Comparison of ENCODE assay signal across 10 mouse cellular contexts in the genomic region with DNA sequence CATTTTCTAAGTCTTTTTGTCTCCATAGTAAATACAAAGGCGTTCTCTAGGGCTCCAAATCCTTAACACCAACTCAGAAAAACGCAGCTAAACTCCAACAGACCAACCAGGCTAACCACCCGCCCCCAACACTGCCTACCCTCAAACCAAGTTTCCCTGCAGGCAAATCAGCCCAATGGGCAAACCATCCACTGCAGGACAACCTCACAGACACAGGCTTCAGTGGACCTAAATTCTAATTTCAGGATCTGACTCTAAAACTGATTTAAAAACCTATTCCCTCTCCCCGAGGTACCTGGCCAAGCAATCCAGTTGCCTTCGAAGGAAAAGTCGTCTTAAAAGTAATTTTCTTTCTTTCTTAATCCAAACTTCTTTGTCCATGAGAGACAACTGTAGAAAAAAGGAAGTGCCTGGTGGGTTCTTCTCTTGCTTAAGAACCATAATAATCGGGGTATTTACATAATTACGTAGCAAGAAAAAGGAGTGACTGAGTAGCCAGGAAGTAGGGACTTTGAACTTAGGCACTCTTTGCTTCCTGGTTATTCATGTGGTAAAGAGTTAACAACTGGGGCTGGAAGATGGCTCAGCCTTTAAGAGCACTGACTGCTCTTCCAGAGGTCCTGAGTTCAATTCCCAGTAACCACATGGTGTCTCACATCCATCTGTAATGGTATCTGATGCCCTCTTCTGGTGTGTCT. TPM values are rescaled to one million over a fixed set of nuclear protein-coding genes. Genes with fewer than 3 reads are reported as not detected.
DNase-seq lines count a peak whose midpoint lies in the region; ATAC-seq and TF ChIP-seq lines count a peak whose summit lies in the region.
"Had no signal": no experiment of that assay in that cellular context is flagged by ENCODE, and none has a peak within 500 bp of the region (broad histone marks: within the 10 kb centered on the region; RNA-seq: fewer than 3 reads in every experiment).

A gene (minus strand): TSS at position 432 of the 698 bp plus-strand sequence.

- peak within 1 kb of the TSS; percentile 77 for H3K9ac ChIP-seq in intestine, postnatal 0 days (ENCODE audit: low read depth, low read length)
- H3K9ac ChIP-seq in stomach, postnatal 0 days (ENCODE audit: low read length) = peak within 1 kb of the TSS; percentile 38

- ATAC-seq in CD4-positive, CD25-positive, alpha-beta regulatory T cell, adult 4 months = no peak
- ATAC-seq in intestine, postnatal 0 days = peak; percentile 70
- ATAC-seq in stomach, postnatal 0 days (ENCODE audit: low FRiP score, low TSS enrichment) = peak; percentile 77
- no peak for ATAC-seq in frontal cortex, adult (ENCODE audit: low TSS enrichment)

- 0 out of 2 replicates have a peak, but pooled peaks cover 2% of the 10 kb centered on the region for H3K4me1 ChIP-seq in intestine, postnatal 0 days (replicated peaks; ENCODE audit: control insufficient read depth, insufficient read depth, low read length)
- no peaks in the 10 kb centered on the region for H3K4me1 ChIP-seq in stomach, postnatal 0 days (replicated peaks; ENCODE audit: control insufficient read depth, insufficient read depth)
- H3K4me1 ChIP-seq: midbrain, embryonic 10.5 days had no signal

- H3K27ac ChIP-seq in intestine, postnatal 0 days (ENCODE audit: low read depth, low read length) = peak within 1 kb of the TSS; percentile 98
- peak within 1 kb of the TSS; percentile 76 for H3K27ac ChIP-seq in stomach, postnatal 0 days (replicated peaks)
- H3K27ac ChIP-seq: midbrain, embryonic 10.5 days had no signal

- peak within 1 kb of the TSS; percentile 60 for H3K4me2 ChIP-seq in intestine, postnatal 0 days (replicated peaks; ENCODE audit: low read depth)
- H3K4me2 ChIP-seq in stomach, postnatal 0 days (replicated peaks; ENCODE audit: low read depth) = peak within 1 kb of the TSS; percentile 18

- no peaks in the 10 kb centered on the region for H3K9me3 ChIP-seq in intestine, postnatal 0 days (ENCODE audit: control insufficient read depth)
- no peaks in the 10 kb centered on the region for H3K9me3 ChIP-seq in stomach, postnatal 0 days (ENCODE audit: control insufficient read depth, low read length)
- H3K9me3 ChIP-seq: midbrain, embryonic 10.5 days had no signal

- peaks cover 13% of the 10 kb centered on the region; the same call in 1 of the 2 replicates for H3K36me3 ChIP-seq in intestine, postnatal 0 days (ENCODE audit: control insufficient read depth, insufficient read depth)
- H3K36me3 ChIP-seq in stomach, postnatal 0 days (ENCODE audit: control insufficient read depth, insufficient read depth, low read length) = no peaks in the 10 kb centered on the region
- H3K36me3 ChIP-seq: midbrain, embryonic 10.5 days had no signal

- 26% methylated on average over 8 of the region's 8 CpGs for WGBS in intestine, postnatal 0 days
- 50% methylated on average over 8 of the region's 8 CpGs for WGBS in stomach, postnatal 0 days

- peak within 1 kb of the TSS; percentile 49 for H3K4me3 ChIP-seq in intestine, postnatal 0 days (ENCODE audit: low read depth, low read length)
- H3K4me3 ChIP-seq in stomach, postnatal 0 days (ENCODE audit: low read depth, low read length) = peak within 1 kb of the TSS; percentile 28
- H3K4me3 ChIP-seq: erythroblast, embryonic 14.5 days; midbrain, embryonic 10.5 days had no signal

- no peaks in the 10 kb centered on the region for H3K27me3 ChIP-seq in intestine, postnatal 0 days (replicated peaks; ENCODE audit: control insufficient read depth, insufficient read depth, low read length)
- H3K27me3 ChIP-seq in stomach, postnatal 0 days (ENCODE audit: control insufficient read depth, insufficient read depth, low read length) = no peaks in the 10 kb centered on the region

- TF ChIP-seq EP300 in stomach, postnatal 0 days (optimal IDR thresholded peaks at IDR 0.05) = no peak

- no peak for TF ChIP-seq CTCF in intestine, postnatal 0 days (IDR thresholded peaks at IDR 0.05; ENCODE audit: low read depth)
- TF ChIP-seq CTCF in stomach, postnatal 0 days (IDR thresholded peaks at IDR 0.05; ENCODE audit: low read depth) = no peak; the same call in 1 of the 2 replicates

- DNase-seq in CD4-positive, CD25-positive, alpha-beta regulatory T cell, adult 2 months (ENCODE audit: low read depth, low spot score) = peak; percentile 15
- DNase-seq in lung, postnatal 36 days = peak; percentile 28
- DNase-seq in lung, postnatal 14 days = no peak
- peak; percentile 22 for DNase-seq in stomach, postnatal 0 days (ENCODE audit: low spot score)
- DNase-seq in frontal cortex, postnatal 25 days (ENCODE audit: low spot score in 2 of 2) = no peak

RNA-seq across cellular contexts. Expression of the gene that starts here (rescaled TPM):
- polyA plus RNA-seq in CD4-positive, CD25-positive, alpha-beta regulatory T cell, adult 4 months (2017; shearing (Covaris generic)) = 1 to 10 TPM; 1.3 to 2.2 TPM
- 15.0 and 16.7 TPM in 2 replicates for polyA plus RNA-seq in intestine, postnatal 0 days (2015; fragmentation: Nextera tagmentation; extraction: Ambion mirVana)
- polyA plus RNA-seq in stomach, postnatal 0 days (2015; fragmentation: Nextera tagmentation; extraction: Ambion mirVana) = 5.4 and 5.5 TPM in 2 replicates
- polyA plus RNA-seq: erythroblast, embryonic 14.5 days had no signal

Comparison
In these comparisons a context has a peak if more than half of its experiments do, and no peak if none do; other contexts are left out.
1. DNase-seq: peak in CD4-positive, CD25-positive, alpha-beta regulatory T cell, adult 2 months (single experiment), lung, postnatal 36 days (single experiment) and stomach, postnatal 0 days (single experiment); none in lung, postnatal 14 days (single experiment) and frontal cortex, postnatal 25 days (0 of 2).
2. ATAC-seq: peak in intestine, postnatal 0 days (single experiment) and stomach, postnatal 0 days (single experiment); none in CD4-positive, CD25-positive, alpha-beta regulatory T cell, adult 4 months (single experiment) and frontal cortex, adult (single experiment).